Mouse (Mus musculus): ENCODE measurements around the gene Mindy3. TPM values are rescaled to one million over a fixed set of nuclear protein-coding genes. Genes with fewer than 3 reads are reported as not detected.

Gene Mindy3
- polyA plus RNA-seq, 1 experiment from 2014 or later, result 25.2 TPM

DNA sequence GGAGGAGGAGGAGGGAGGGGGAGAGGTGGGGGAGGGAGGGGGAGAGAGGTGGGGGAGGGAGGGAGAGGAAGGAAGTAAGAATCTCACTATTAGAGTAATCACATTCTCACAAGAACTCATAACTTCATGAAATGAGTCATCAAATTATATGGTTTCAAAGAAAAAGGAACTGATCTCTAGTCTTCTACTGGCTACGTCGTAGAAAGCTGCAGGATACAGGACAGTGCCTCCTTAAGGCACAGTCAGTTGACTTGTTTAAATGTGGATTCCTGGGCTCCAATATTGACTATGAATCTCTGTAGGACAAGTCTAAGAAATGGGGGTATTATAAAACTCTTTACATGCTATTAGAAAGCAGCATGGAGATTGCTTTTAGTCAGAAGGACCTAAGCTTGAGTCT lies 12.5 kb downstream of the Mindy3 start:
- H3K36me3 ChIP-seq (ENCODE audit: control insufficient read depth, insufficient read depth), result 0 out of 2 replicates have a peak, but pooled peaks cover 11% of the 10 kb centered on the region
- H3K9ac ChIP-seq (ENCODE audit: low read depth, low read length), result no peak overlapping the region
- WGBS, result 80% methylated on average over 2 of the region's 2 CpGs
- H3K27ac ChIP-seq (ENCODE audit: low read depth, low read length), result no peak overlapping the region
- H3K4me3 ChIP-seq (ENCODE audit: low read depth, low read length), result no peak overlapping the region
- H3K4me2 ChIP-seq (replicated peaks; ENCODE audit: low read depth), result no peak overlapping the region
- no peaks in the 10 kb centered on the region for H3K9me3 ChIP-seq (ENCODE audit: control insufficient read depth)
- H3K4me1 ChIP-seq (replicated peaks; ENCODE audit: control insufficient read depth, insufficient read depth, low read length), result no peaks in the 10 kb centered on the region
- H3K27me3 ChIP-seq (replicated peaks; ENCODE audit: control insufficient read depth, insufficient read depth, low read length), result no peaks in the 10 kb centered on the region
- no peak for TF ChIP-seq CTCF (IDR thresholded peaks at IDR 0.05; ENCODE audit: low read depth)
- no peak for ATAC-seq

DNA sequence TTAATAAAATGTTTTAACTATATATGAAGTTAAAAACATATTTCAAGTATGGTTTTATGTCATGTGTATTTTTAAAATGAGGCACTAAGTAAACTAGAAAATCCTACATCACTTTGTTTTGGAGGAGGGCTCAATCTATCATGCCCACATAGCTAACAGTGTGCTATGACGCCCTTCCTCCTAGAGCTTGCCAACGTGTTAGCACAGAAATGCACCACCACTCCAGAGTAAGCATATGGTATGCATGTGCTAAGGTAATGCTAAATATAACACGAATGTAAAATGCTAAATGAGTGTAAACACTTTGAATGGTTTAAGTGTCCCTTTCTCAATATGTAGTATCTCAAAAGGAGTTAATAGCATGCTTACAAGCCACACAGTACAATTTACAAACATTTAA lies 16.8 kb downstream of the Mindy3 start:
- no peaks in the 10 kb centered on the region for H3K9me3 ChIP-seq (ENCODE audit: control insufficient read depth)
- no peak overlapping the region for H3K27ac ChIP-seq (ENCODE audit: low read depth, low read length)
- H3K4me1 ChIP-seq (replicated peaks; ENCODE audit: control insufficient read depth, insufficient read depth, low read length), result no peaks in the 10 kb centered on the region
- no peak overlapping the region for H3K4me3 ChIP-seq (ENCODE audit: low read depth, low read length)
- WGBS, result 68% methylated on average over 3 of the region's 3 CpGs
- H3K4me2 ChIP-seq (replicated peaks; ENCODE audit: low read depth), result no peak overlapping the region
- 0 out of 2 replicates have a peak, but pooled peaks cover 11% of the 10 kb centered on the region for H3K36me3 ChIP-seq (ENCODE audit: control insufficient read depth, insufficient read depth)
- H3K27me3 ChIP-seq (replicated peaks; ENCODE audit: control insufficient read depth, insufficient read depth, low read length), result no peaks in the 10 kb centered on the region
- no peak for ATAC-seq
- H3K9ac ChIP-seq (ENCODE audit: low read depth, low read length), result no peak overlapping the region
- no peak for TF ChIP-seq CTCF (IDR thresholded peaks at IDR 0.05; ENCODE audit: low read depth)

DNA sequence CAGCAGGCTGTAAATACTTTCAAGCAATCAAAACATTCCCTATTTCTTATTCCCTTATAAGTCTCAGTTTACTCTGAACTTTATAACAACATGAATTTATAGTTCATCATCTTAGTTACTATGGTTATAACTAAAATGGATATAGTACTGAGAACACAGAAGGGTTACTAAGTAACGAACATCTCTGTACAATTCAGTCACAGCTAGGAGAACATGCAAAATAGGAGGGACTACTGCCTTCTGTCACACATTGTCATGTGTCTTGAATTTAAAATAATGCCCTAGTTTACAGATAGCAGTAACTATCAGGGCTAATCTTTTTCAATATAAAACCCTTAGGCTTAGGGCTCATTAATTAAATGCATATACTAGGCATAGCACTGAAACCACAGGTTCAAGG lies 18.1 kb downstream of the Mindy3 start:
- ATAC-seq, result no peak
- 80% methylated on average over 1 of the region's 1 CpGs for WGBS
- H3K27me3 ChIP-seq (replicated peaks; ENCODE audit: control insufficient read depth, insufficient read depth, low read length), result no peaks in the 10 kb centered on the region

GRCm38 (mm10) chr2:12389028-12389427 lies 30.2 kb downstream of the Mindy3 start:
- TF ChIP-seq CTCF (IDR thresholded peaks at IDR 0.05; ENCODE audit: low read depth), result peak; percentile 90
- Histone ChIP-seq H3K4me1 (replicated peaks; ENCODE audit: control insufficient read depth, insufficient read depth, low read length) (no peaks in the 10 kb centered on the region), H3K9ac (ENCODE audit: low read depth, low read length) (no peak overlapping the region), H3K27ac (ENCODE audit: low read depth, low read length) (no peak overlapping the region), H3K4me3 (ENCODE audit: low read depth, low read length) (no peak overlapping the region), H3K36me3 (ENCODE audit: control insufficient read depth, insufficient read depth) (peaks cover 13% of the 10 kb centered on the region; the same call in 1 of the 2 replicates), H3K9me3 (ENCODE audit: control insufficient read depth) (no peaks in the 10 kb centered on the region), H3K27me3 (replicated peaks; ENCODE audit: control insufficient read depth, insufficient read depth, low read length) (no peaks in the 10 kb centered on the region), H3K4me2 (replicated peaks; ENCODE audit: low read depth) (no peak overlapping the region)
- no peak for ATAC-seq
- WGBS, result 50% methylated on average over 1 of the region's 1 CpGs

More for the DNA sequence above, 18.1 kb downstream of the Mindy3 start:
- Histone ChIP-seq H3K9me3 (ENCODE audit: control insufficient read depth) (no peaks in the 10 kb centered on the region), H3K9ac (ENCODE audit: low read depth, low read length) (no peak overlapping the region), H3K4me2 (replicated peaks; ENCODE audit: low read depth) (no peak overlapping the region), H3K4me3 (ENCODE audit: low read depth, low read length) (no peak overlapping the region), H3K36me3 (ENCODE audit: control insufficient read depth, insufficient read depth) (0 out of 2 replicates have a peak, but pooled peaks cover 11% of the 10 kb centered on the region), H3K27ac (ENCODE audit: low read depth, low read length) (no peak overlapping the region), H3K4me1 (replicated peaks; ENCODE audit: control insufficient read depth, insufficient read depth, low read length) (no peaks in the 10 kb centered on the region)
- no peak for TF ChIP-seq CTCF (IDR thresholded peaks at IDR 0.05; ENCODE audit: low read depth)

GRCm38 (mm10) chr2:12388569-12388968 lies 30.7 kb downstream of the Mindy3 start:
- Histone ChIP-seq H3K27ac (ENCODE audit: low read depth, low read length) (no peak overlapping the region), H3K9me3 (ENCODE audit: control insufficient read depth) (no peaks in the 10 kb centered on the region), H3K4me2 (replicated peaks; ENCODE audit: low read depth) (no peak overlapping the region), H3K4me3 (ENCODE audit: low read depth, low read length) (no peak overlapping the region), H3K36me3 (ENCODE audit: control insufficient read depth, insufficient read depth) (peaks cover 13% of the 10 kb centered on the region; the same call in 1 of the 2 replicates), H3K27me3 (replicated peaks; ENCODE audit: control insufficient read depth, insufficient read depth, low read length) (no peaks in the 10 kb centered on the region), H3K4me1 (replicated peaks; ENCODE audit: control insufficient read depth, insufficient read depth, low read length) (no peaks in the 10 kb centered on the region), H3K9ac (ENCODE audit: low read depth, low read length) (no peak overlapping the region)
- no peak for ATAC-seq
- 95% methylated on average over 4 of the region's 4 CpGs for WGBS
- TF ChIP-seq CTCF (IDR thresholded peaks at IDR 0.05; ENCODE audit: low read depth), result no peak

DNA sequence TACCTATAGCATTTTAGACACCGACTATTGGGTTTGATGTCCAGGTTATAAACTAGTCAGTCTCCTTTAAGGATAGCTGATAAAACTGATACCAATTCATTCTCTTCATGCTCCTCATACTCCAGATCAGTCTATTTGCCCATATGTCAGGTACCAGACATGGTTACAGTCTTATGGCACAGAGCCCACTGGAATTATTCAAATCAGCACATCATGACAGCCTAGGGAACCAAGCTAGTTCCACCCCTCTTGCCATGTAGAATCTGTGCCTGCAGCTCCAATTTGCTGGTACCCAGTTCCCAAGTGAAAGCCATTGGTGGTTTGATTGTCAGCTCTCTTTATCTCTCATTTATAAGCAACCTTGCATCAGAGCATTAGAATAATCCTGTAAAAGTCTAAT lies 34.9 kb downstream of the Mindy3 start:
- Histone ChIP-seq H3K36me3 (ENCODE audit: control insufficient read depth, insufficient read depth) (peaks cover 18% of the 10 kb centered on the region), H3K9ac (ENCODE audit: low read depth, low read length) (no peak overlapping the region), H3K4me2 (replicated peaks; ENCODE audit: low read depth) (no peak overlapping the region), H3K27me3 (replicated peaks; ENCODE audit: control insufficient read depth, insufficient read depth, low read length) (no peaks in the 10 kb centered on the region), H3K4me1 (replicated peaks; ENCODE audit: control insufficient read depth, insufficient read depth, low read length) (no peaks in the 10 kb centered on the region), H3K9me3 (ENCODE audit: control insufficient read depth) (no peaks in the 10 kb centered on the region), H3K4me3 (ENCODE audit: low read depth, low read length) (no peak overlapping the region), H3K27ac (ENCODE audit: low read depth, low read length) (no peak overlapping the region)
- ATAC-seq, result no peak
- 100% methylated on average over 1 of the region's 1 CpGs for WGBS
- TF ChIP-seq CTCF (IDR thresholded peaks at IDR 0.05; ENCODE audit: low read depth), result no peak

- H3K27ac ChIP-seq (ENCODE audit: low read depth, low read length), result no peak overlapping the region
- H3K27me3 ChIP-seq (replicated peaks; ENCODE audit: control insufficient read depth, insufficient read depth, low read length), result no peaks in the 10 kb centered on the region
- WGBS, result 73% methylated on average over 4 of the region's 4 CpGs
- no peak for TF ChIP-seq CTCF (IDR thresholded peaks at IDR 0.05; ENCODE audit: low read depth)
- H3K4me2 ChIP-seq (replicated peaks; ENCODE audit: low read depth), result no peak overlapping the region
- ATAC-seq, result no peak
- peaks cover 18% of the 10 kb centered on the region for H3K36me3 ChIP-seq (ENCODE audit: control insufficient read depth, insufficient read depth)
- H3K4me3 ChIP-seq (ENCODE audit: low read depth, low read length), result no peak overlapping the region
- H3K4me1 ChIP-seq (replicated peaks; ENCODE audit: control insufficient read depth, insufficient read depth, low read length), result no peaks in the 10 kb centered on the region
- H3K9ac ChIP-seq (ENCODE audit: low read depth, low read length), result no peak overlapping the region
- H3K9me3 ChIP-seq (ENCODE audit: control insufficient read depth), result no peaks in the 10 kb centered on the region
Observed at GRCm38 (mm10) chr2:12382650-12383049, 36.6 kb downstream of the Mindy3 start.

Data from intestine, postnatal 0 days (tissue).